Mouse (Mus musculus) ovary, postnatal 36 days (tissue): ENCODE measurements around the gene Dpagt1.

Experiments
- DNase-seq: peaks from one replicate; pipeline ENCODE4 v3.0.0; 2022; ENCODE audit warnings: low spot score, mixed read lengths

Dpagt1 gene

DNA sequence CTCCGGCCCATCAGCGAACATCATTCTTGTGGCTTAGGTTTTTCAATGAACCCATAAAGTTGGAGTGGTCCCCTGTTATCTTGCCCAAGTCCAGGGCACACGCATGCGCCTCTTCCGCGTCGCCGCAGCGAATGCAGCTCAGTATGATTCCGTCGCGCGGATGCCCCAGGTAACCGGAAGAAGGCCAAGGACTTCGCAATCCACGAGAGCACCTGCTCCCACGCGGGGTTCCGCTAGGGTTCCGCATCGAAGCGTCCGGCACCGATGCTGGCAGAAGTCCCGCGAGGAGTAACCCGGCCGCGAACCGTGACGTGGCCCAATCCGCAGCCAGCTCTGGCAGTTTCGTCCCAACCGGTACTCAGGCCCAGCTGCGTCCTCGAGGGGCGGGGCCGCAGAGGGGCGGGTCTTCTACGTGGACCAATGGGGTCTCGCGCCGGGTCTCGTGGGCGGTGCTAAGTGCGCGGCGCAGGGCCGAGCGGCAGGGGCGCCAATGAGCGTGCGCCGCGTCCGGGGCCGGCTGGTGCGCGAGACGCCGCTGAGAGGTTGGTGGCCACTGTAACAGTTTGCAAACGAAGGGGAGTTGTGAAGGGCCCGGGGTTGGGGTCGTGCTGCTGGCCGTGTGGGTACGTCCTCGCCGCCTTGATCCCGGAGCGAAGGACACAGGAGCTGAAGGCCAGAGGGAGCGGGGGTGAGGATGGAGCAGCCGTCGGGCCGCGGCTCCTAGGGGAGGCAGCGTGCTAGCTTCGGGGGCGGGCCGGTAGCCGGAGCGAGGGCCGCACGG is 53.4 kb downstream of the Dpagt1 start, which contains the start of gene Hyou1:
Gene Hyou1 (plus strand): TSS at position 437 of the 781 bp plus-strand sequence.
- peak; percentile 99 for DNase-seq

- no peak for DNase-seq
Observed at GRCm38 (mm10) chr9:44379862-44380261, 54.0 kb downstream of the Dpagt1 start.
